Mouse (Mus musculus): Measurements from ENCODE around the gene Ano10. TPM values are rescaled to one million over a fixed set of nuclear protein-coding genes. Genes with fewer than 3 reads are reported as not detected.

The Ano10 gene
- polyA plus RNA-seq, 1 experiment from 2014 or later, result 38.0 TPM

DNA sequence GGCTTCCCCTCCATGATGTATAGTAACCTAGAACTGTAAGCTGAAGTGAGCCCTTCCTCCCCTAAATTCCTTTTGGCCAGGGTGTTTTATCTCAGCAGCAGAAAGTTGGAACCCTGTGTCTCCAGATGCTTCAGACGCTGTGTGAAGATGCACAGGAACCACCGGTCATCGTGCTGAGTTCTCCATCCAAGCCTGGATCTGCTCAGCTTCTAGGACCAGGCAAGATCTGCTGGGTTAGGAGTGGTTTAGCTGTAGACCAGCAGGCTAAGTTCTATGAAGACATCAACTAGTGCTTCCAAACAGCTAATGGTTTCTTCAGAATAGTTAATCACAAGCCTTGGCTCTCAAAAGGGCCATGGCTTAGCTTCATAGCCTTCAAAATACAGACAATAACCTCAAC lies 6.7 kb downstream of the Ano10 start:
- H3K4me1 ChIP-seq, result 0 out of 2 replicates have a peak, but pooled peaks cover 9% of the 10 kb centered on the region
- H3K4me3 ChIP-seq, result no peak overlapping the region
- H3K27ac ChIP-seq, result no peak overlapping the region
- no peaks in the 10 kb centered on the region for H3K27me3 ChIP-seq
- no peaks in the 10 kb centered on the region for H3K9me3 ChIP-seq
- H3K9ac ChIP-seq, result no peak overlapping the region
- WGBS, result 87% methylated on average over 3 of the region's 3 CpGs
- no peak for ATAC-seq (ENCODE audit: low FRiP score, low read depth)
- no peak overlapping the region for H3K4me2 ChIP-seq (replicated peaks)
- H3K36me3 ChIP-seq, result no peaks in the 10 kb centered on the region

DNA sequence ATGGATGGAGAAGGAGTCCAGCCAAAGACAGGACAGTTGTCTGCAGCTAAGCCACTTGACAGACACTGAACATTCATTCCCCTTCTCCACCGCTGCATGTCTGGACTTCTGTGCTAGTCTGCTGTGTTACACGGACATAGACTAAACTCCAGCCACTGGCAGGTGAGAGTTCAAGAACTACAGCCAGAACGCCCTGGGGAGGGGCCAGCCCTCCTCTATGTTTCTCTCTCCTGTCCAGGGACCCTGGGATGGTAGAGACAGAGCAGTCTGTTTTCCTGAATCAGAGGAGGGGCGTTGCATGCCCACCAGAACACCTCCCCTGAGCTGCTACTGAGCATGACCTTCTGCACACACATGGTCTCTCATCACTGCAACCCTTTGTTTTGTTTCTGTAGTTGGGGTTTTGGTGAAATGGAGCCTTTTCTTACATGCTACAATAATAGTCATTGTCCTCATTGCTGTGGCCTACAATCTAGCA lies 8.4 kb downstream of the Ano10 start:
- Histone ChIP-seq H3K4me2 (replicated peaks) (no peak overlapping the region), H3K9me3 (no peaks in the 10 kb centered on the region), H3K4me3 (no peak overlapping the region), H3K4me1 (0 out of 2 replicates have a peak, but pooled peaks cover 9% of the 10 kb centered on the region), H3K36me3 (no peaks in the 10 kb centered on the region), H3K9ac (no peak overlapping the region), H3K27ac (no peak overlapping the region), H3K27me3 (no peaks in the 10 kb centered on the region)
- no peak for ATAC-seq (ENCODE audit: low FRiP score, low read depth)
- WGBS, result 39% methylated on average over 4 of the region's 4 CpGs

DNA sequence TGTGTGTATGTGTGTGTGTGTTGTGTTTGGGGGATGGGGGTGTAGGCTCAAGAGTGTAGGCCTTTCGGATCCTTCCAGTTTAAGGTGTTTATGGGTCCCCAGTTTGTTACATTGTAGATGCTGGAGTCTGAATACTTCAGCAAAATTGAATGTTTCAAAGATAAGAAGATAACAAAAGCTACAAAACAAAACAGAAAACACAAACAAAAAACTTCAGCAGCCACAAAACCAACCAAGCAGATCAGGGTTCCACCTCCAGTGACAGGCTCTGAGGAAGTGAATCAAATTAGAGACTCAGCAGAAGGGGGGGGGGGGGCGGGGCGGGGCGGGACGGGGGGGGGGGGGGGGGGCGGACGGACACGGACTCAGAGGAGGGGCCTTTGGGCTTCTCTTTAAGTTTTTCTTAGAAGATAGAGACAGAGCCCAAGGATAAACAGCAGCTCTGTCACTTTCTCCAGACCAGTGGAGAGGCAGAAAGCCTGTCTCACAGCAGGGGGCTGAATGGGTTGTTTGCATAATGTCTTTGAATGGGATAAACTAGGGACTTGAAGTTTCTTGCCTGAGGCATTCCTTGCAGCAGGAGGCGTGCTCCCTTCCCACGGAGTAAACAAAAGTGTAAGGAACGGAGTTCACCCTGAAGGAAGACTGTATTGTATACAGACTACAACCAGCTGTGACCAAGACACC lies 8.9 kb downstream of the Ano10 start:
- 11% methylated on average over 6 of the region's 11 CpGs for WGBS
- Histone ChIP-seq H3K27ac (no peak overlapping the region), H3K36me3 (no peaks in the 10 kb centered on the region), H3K4me2 (replicated peaks) (no peak overlapping the region), H3K9me3 (no peaks in the 10 kb centered on the region), H3K9ac (no peak overlapping the region), H3K4me1 (0 out of 2 replicates have a peak, but pooled peaks cover 9% of the 10 kb centered on the region), H3K27me3 (no peaks in the 10 kb centered on the region), H3K4me3 (no peak overlapping the region)
- ATAC-seq (ENCODE audit: low FRiP score, low read depth), result no peak

- Histone ChIP-seq H3K27ac (no peak overlapping the region), H3K4me2 (replicated peaks) (no peak overlapping the region), H3K9ac (no peak overlapping the region), H3K4me3 (no peak overlapping the region), H3K9me3 (no peaks in the 10 kb centered on the region), H3K27me3 (no peaks in the 10 kb centered on the region), H3K36me3 (no peaks in the 10 kb centered on the region), H3K4me1 (0 out of 2 replicates have a peak, but pooled peaks cover 9% of the 10 kb centered on the region)
- ATAC-seq (ENCODE audit: low FRiP score, low read depth), result no peak
- 35% methylated on average over 2 of the region's 2 CpGs for WGBS
Measured at GRCm38 (mm10) chr9:122284696-122285095, 9.5 kb downstream of the Ano10 start.

- Histone ChIP-seq H3K27me3 (no peaks in the 10 kb centered on the region), H3K9ac (no peak overlapping the region), H3K36me3 (peaks cover 4% of the 10 kb centered on the region), H3K9me3 (no peaks in the 10 kb centered on the region; the same call in 1 of the 2 replicates), H3K4me2 (replicated peaks) (no peak overlapping the region), H3K4me1 (0 out of 2 replicates have a peak, but pooled peaks cover 6% of the 10 kb centered on the region), H3K27ac (no peak overlapping the region), H3K4me3 (no peak overlapping the region)
- ATAC-seq (ENCODE audit: low FRiP score, low read depth), result no peak
- 84% methylated on average over 4 of the region's 4 CpGs for WGBS
Measured at GRCm38 (mm10) chr9:122281004-122281403, 13.2 kb downstream of the Ano10 start.

- H3K36me3 ChIP-seq, result peaks cover 35% of the 10 kb centered on the region
- H3K4me1 ChIP-seq, result no peaks in the 10 kb centered on the region
- no peaks in the 10 kb centered on the region for H3K27me3 ChIP-seq
- H3K4me2 ChIP-seq (replicated peaks), result no peak overlapping the region
- ATAC-seq (ENCODE audit: low FRiP score, low read depth), result no peak
- 94% methylated on average over 2 of the region's 2 CpGs for WGBS
- no peak overlapping the region for H3K9ac ChIP-seq
- H3K27ac ChIP-seq, result no peak overlapping the region
- H3K9me3 ChIP-seq, result no peaks in the 10 kb centered on the region; the same call in 1 of the 2 replicates
- H3K4me3 ChIP-seq, result no peak overlapping the region
Measured at GRCm38 (mm10) chr9:122276665-122277064, 17.6 kb downstream of the Ano10 start.

DNA sequence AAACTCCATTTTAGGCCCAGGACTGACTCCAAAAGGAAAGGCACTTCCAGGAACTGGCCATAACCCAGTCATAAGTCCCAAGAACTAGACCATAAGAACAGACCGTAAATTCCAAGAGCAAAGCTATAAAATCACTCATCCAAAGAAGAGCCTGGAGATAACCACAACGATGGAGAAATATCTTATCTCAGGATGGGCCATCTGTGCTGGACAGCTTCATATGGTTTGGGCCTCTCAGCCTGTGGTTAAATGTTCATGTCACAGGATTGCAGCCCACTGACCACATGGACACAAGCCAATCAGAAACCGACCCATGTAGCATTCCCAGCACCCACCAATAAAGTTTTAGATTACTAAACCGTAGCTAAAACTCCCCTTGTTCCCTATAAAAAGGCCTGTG lies 18.1 kb downstream of the Ano10 start:
- Histone ChIP-seq H3K4me1 (no peaks in the 10 kb centered on the region), H3K27ac (no peak overlapping the region), H3K9me3 (no peaks in the 10 kb centered on the region; the same call in 1 of the 2 replicates), H3K27me3 (no peaks in the 10 kb centered on the region), H3K36me3 (peaks cover 41% of the 10 kb centered on the region), H3K9ac (no peak overlapping the region), H3K4me3 (no peak overlapping the region), H3K4me2 (replicated peaks) (no peak overlapping the region)
- no peak for ATAC-seq (ENCODE audit: low FRiP score, low read depth)
- WGBS, result 86% methylated on average over 4 of the region's 4 CpGs

- WGBS, result 63% methylated on average over 4 of the region's 4 CpGs
Measured at GRCm38 (mm10) chr9:122274346-122274745, 19.9 kb downstream of the Ano10 start.

DNA sequence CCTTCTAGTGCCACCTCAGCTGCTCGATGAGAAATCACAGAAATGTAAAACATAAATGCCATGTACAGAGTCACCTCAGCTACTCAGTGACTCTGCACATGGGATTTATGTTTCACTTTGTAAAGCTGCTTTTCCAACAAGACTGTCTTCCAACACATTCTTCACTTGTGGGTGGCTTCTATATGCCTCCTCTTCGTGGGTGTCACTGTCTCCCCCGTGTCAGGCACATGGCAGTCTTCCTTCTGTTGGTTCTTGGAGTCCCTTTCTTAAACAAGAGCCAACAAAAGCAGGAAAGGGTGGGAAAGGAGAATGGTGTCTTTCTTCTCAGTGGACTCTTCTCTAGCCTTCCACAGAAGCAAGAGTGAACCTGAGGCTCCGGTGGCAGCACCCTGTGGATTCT lies 20.3 kb downstream of the Ano10 start:
- no peak overlapping the region for H3K4me2 ChIP-seq (replicated peaks)
- peaks cover 45% of the 10 kb centered on the region for H3K36me3 ChIP-seq
- no peak overlapping the region for H3K4me3 ChIP-seq
- no peaks in the 10 kb centered on the region for H3K4me1 ChIP-seq
- no peak overlapping the region for H3K27ac ChIP-seq
- no peak for ATAC-seq (ENCODE audit: low FRiP score, low read depth)
- WGBS, result 84% methylated on average over 4 of the region's 4 CpGs
- no peaks in the 10 kb centered on the region for H3K27me3 ChIP-seq
- H3K9me3 ChIP-seq, result no peaks in the 10 kb centered on the region; the same call in 1 of the 2 replicates
- H3K9ac ChIP-seq, result no peak overlapping the region

More at GRCm38 (mm10) chr9:122274346-122274745, 19.9 kb downstream of the Ano10 start:
- no peak overlapping the region for H3K4me3 ChIP-seq
- H3K27me3 ChIP-seq, result no peaks in the 10 kb centered on the region
- no peaks in the 10 kb centered on the region for H3K4me1 ChIP-seq
- H3K9ac ChIP-seq, result no peak overlapping the region
- no peak for ATAC-seq (ENCODE audit: low FRiP score, low read depth)
- no peak overlapping the region for H3K4me2 ChIP-seq (replicated peaks)
- peaks cover 45% of the 10 kb centered on the region for H3K36me3 ChIP-seq
- no peaks in the 10 kb centered on the region; the same call in 1 of the 2 replicates for H3K9me3 ChIP-seq
- H3K27ac ChIP-seq, result no peak overlapping the region

DNA sequence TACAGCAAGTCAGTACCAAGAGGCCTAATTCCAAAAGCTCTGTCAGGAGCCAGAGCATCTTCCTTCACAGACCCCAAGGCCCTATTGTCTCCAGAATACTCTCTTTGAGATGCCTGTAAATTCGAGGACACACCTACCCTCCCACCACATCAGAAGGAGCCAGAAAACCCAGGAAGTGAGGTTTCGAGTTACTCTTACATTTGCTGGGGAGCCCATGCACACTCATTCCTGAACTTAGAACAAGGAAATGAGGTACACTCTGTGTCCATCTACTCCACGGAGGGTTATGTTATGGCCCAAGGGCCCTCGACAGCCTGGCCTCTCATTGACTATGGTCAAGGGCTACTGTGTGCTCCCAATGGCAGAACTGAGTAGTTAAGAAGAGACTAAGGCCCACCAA lies 22.4 kb downstream of the Ano10 start:
- no peak overlapping the region for H3K4me3 ChIP-seq
- no peaks in the 10 kb centered on the region for H3K9me3 ChIP-seq
- H3K4me1 ChIP-seq, result no peaks in the 10 kb centered on the region
- no peak for ATAC-seq (ENCODE audit: low FRiP score, low read depth)
- H3K27ac ChIP-seq, result no peak overlapping the region
- no peaks in the 10 kb centered on the region for H3K27me3 ChIP-seq
- 54% methylated on average over 4 of the region's 4 CpGs for WGBS
- H3K9ac ChIP-seq, result no peak overlapping the region
- H3K4me2 ChIP-seq (replicated peaks), result no peak overlapping the region
- H3K36me3 ChIP-seq, result peaks cover 52% of the 10 kb centered on the region

GRCm38 (mm10) chr9:122271318-122271717 lies 22.9 kb downstream of the Ano10 start:
- no peaks in the 10 kb centered on the region for H3K27me3 ChIP-seq
- H3K27ac ChIP-seq, result no peak overlapping the region
- no peak overlapping the region for H3K9ac ChIP-seq
- H3K4me2 ChIP-seq (replicated peaks), result no peak overlapping the region
- no peak for ATAC-seq (ENCODE audit: low FRiP score, low read depth)
- no peaks in the 10 kb centered on the region for H3K9me3 ChIP-seq
- H3K4me1 ChIP-seq, result no peaks in the 10 kb centered on the region
- H3K36me3 ChIP-seq, result peaks cover 57% of the 10 kb centered on the region
- no peak overlapping the region for H3K4me3 ChIP-seq
- 80% methylated on average over 3 of the region's 3 CpGs for WGBS

DNA sequence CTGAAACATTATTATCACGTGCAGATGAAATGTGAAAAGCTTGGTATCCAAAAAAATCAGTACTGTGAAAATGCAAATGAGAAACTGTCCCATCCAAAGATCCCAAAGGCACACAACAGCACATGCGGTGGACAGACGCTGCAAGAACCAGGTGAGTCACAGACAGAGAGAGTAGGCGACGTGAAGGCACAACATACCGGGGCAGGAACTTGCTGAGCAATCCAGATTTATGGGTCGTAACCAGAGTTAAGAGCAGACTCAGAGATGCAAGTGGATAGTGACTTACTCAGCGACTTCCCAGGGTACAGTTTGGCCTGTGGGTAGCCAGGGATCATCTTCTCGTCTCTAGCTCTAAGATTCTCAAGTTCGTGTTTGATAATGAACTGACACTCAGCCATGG lies 23.3 kb downstream of the Ano10 start:
- no peak overlapping the region for H3K4me2 ChIP-seq (replicated peaks)
- no peak overlapping the region for H3K4me3 ChIP-seq
- 68% methylated on average over 10 of the region's 10 CpGs for WGBS
- no peak overlapping the region for H3K9ac ChIP-seq
- ATAC-seq (ENCODE audit: low FRiP score, low read depth), result no peak
- no peaks in the 10 kb centered on the region for H3K9me3 ChIP-seq
- H3K36me3 ChIP-seq, result peaks cover 61% of the 10 kb centered on the region
- H3K4me1 ChIP-seq, result no peaks in the 10 kb centered on the region
- H3K27me3 ChIP-seq, result no peaks in the 10 kb centered on the region
- H3K27ac ChIP-seq, result no peak overlapping the region

All from limb, embryonic 13.5 days (tissue).